Mouse (Mus musculus) lung, embryonic 15.5 days (tissue): ENCODE measurements around the gene Noct. TPM values are rescaled to one million over a fixed set of nuclear protein-coding genes. Genes with fewer than 3 reads are reported as not detected.
"Not testable (repeated sequence)": the region's sequence is repeated elsewhere in the genome, so short reads cannot be mapped to it uniquely, and the experiment has no call there.

Source experiments
- ATAC-seq: fragments of 200-750 bp; cut with Nextera tagmentation; 2 replicates; pipeline ENCODE4 v1.8.0; 2017; ENCODE audit warnings: moderate number of reproducible peaks, borderline replicate concordance; ENCODE audit not compliant: low FRiP score, low TSS enrichment; ENCODE audit errors: extremely low read depth
- H3K27ac ChIP-seq: fragments of 300-500 bp; sonication (generic); 2 replicates; pipeline ENCODE4 v1.5.1; 2015; ENCODE audit warnings: moderate library complexity, mild to moderate bottlenecking, inconsistent platforms
- H3K27me3 ChIP-seq: fragments of 300-500 bp; sonication (generic); 2 replicates; pipeline ENCODE4 v1.6.1; 2015; ENCODE audit warnings: inconsistent platforms
- H3K36me3 ChIP-seq: fragments of 300-500 bp; sonication (generic); 2 replicates; pipeline ENCODE4 v1.6.1; 2015; ENCODE audit warnings: inconsistent platforms
- H3K4me1 ChIP-seq: fragments of 300-500 bp; sonication (generic); 2 replicates; pipeline ENCODE4 v1.6.1; 2015; ENCODE audit warnings: inconsistent platforms
- H3K4me2 ChIP-seq: fragments of 300-500 bp; sonication (generic); 2 replicates; pipeline ENCODE4 v1.6.1; 2015; ENCODE audit warnings: inconsistent platforms, mild to moderate bottlenecking, moderate library complexity
- H3K4me3 ChIP-seq: fragments of 300-500 bp; sonication (generic); 2 replicates; pipeline ENCODE4 v1.5.1; 2015; ENCODE audit warnings: mild to moderate bottlenecking, inconsistent platforms
- H3K9ac ChIP-seq: fragments of 300-500 bp; sonication (generic); 2 replicates; pipeline ENCODE4 v1.6.1; 2015; ENCODE audit warnings: inconsistent platforms
- H3K9me3 ChIP-seq: fragments of 300-500 bp; sonication (generic); 2 replicates; pipeline ENCODE4 v1.6.1; 2016; ENCODE audit warnings: inconsistent platforms
- WGBS: fragments of 180-500 bp; shearing (Covaris S2); methylation state at CpG from one replicate; pipeline ENCODE4 v1.1.7; 2015; 5-methylcytosine and 5-hydroxymethylcytosine counted together
- polyA plus RNA-seq: library from polyadenylated mRNA; unstranded; fragments of >200 nt; fragmentation: Nextera tagmentation; extraction: Ambion mirVana; gene quantifications from 2 replicates; pipeline ENCODE4 v1.2.1, GENCODE M21; 2015

The Noct gene
- 6.9 and 7.2 TPM in 2 replicates for polyA plus RNA-seq

GRCm38 (mm10) chr3:51224363-51225225 lies at the start of gene Noct:
Gene Noct (plus strand): TSS chr3:51224447.
- H3K27me3 ChIP-seq: no peaks in the 10 kb centered on the region
- peak within 1 kb of the TSS; percentile 82 for H3K9ac ChIP-seq
- no peaks in the 10 kb centered on the region for H3K36me3 ChIP-seq
- H3K4me2 ChIP-seq: peak within 1 kb of the TSS; percentile 87
- WGBS: under 1% methylated on average over 93 of the region's 100 CpGs
- H3K4me1 ChIP-seq: peaks cover 41% of the 10 kb centered on the region; the same call in 1 of the 2 replicates
- ATAC-seq: peak; percentile 91
- peak within 1 kb of the TSS; percentile 97 for H3K27ac ChIP-seq
- H3K4me3 ChIP-seq: peak within 1 kb of the TSS; percentile 94
- H3K9me3 ChIP-seq: no peaks in the 10 kb centered on the region

DNA sequence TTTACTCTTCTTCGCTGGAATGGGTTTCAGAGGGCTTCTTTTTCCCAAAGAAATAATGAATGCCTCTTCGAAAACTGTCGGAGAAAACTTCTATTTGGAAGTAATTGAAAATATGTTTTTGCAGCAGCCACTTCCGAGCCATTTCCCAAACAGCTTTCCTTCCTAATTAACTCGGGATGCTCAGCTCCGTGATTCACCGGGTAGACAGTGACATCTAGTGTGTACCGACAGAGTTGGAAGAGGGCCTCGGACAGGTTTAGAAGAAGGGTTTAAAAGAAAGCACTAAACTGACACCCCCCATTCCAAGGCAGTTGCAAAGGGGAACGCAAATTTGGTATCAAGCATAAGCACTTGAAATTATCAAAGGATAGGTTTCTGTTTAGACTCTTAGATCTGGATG lies 46.1 kb upstream of the Noct start:
- WGBS: 38% methylated on average over 10 of the region's 10 CpGs
- Histone ChIP-seq H3K4me2 (no peak overlapping the region), H3K36me3 (no peaks in the 10 kb centered on the region), H3K9me3 (no peaks in the 10 kb centered on the region), H3K9ac (no peak overlapping the region), H3K4me1 (no peaks in the 10 kb centered on the region), H3K4me3 (no peak overlapping the region), H3K27me3 (no peaks in the 10 kb centered on the region), H3K27ac (no peak overlapping the region)
- ATAC-seq: no peak

- Histone ChIP-seq H3K9me3 (no peaks in the 10 kb centered on the region), H3K27me3 (no peaks in the 10 kb centered on the region), H3K27ac (no peak overlapping the region), H3K4me1 (no peaks in the 10 kb centered on the region), H3K4me3 (no peak overlapping the region), H3K36me3 (no peaks in the 10 kb centered on the region), H3K9ac (no peak overlapping the region), H3K4me2 (no peak overlapping the region)
- 83% methylated on average over 6 of the region's 6 CpGs for WGBS
- no peak for ATAC-seq
Measured at GRCm38 (mm10) chr3:51179460-51180146, 44.6 kb upstream of the Noct start.

DNA sequence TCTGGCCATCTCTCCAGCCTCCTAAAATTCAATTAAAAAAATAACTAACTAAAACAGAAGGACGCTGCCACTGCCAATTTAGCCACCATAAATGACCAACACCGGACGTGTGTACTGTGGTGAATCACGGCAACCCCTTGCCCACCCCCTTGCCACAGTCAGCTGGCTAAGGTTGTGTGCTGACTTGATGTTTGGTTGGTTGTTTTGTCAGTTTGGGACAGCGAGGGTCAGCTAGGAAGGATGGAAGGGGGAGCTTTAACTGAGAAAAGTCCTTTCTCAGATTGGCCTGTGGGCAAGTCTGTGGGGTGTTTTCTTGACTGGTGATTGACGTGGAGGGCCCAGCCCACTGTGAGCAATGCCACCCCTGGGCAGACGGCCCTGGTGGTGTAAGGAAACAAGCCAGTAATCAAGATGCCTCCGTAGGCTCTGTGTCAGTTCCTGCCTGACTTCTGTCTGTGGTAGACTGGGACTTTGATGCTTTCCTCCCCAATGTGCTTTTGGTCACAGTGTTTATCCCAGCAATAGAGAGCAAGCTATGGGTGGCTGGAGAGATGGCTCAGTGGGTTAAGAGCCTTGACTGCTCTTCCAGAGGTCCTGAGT lies 43.8 kb upstream of the Noct start:
- no peak overlapping the region for H3K9ac ChIP-seq
- H3K27ac ChIP-seq: no peak overlapping the region
- no peak overlapping the region for H3K4me3 ChIP-seq
- ATAC-seq: no peak
- WGBS: 76% methylated on average over 8 of the region's 8 CpGs
- no peak overlapping the region for H3K4me2 ChIP-seq
- H3K4me1 ChIP-seq: no peaks in the 10 kb centered on the region
- H3K36me3 ChIP-seq: no peaks in the 10 kb centered on the region
- no peaks in the 10 kb centered on the region for H3K27me3 ChIP-seq
- no peaks in the 10 kb centered on the region for H3K9me3 ChIP-seq

GRCm38 (mm10) chr3:51182455-51182854 lies 41.8 kb upstream of the Noct start:
- Histone ChIP-seq H3K4me3 (no peak overlapping the region), H3K4me1 (no peaks in the 10 kb centered on the region), H3K9me3 (no peaks in the 10 kb centered on the region), H3K27me3 (no peaks in the 10 kb centered on the region), H3K27ac (no peak overlapping the region), H3K4me2 (no peak overlapping the region), H3K36me3 (no peaks in the 10 kb centered on the region), H3K9ac (no peak overlapping the region)
- ATAC-seq: no peak
- 76% methylated on average over 5 of the region's 5 CpGs for WGBS

DNA sequence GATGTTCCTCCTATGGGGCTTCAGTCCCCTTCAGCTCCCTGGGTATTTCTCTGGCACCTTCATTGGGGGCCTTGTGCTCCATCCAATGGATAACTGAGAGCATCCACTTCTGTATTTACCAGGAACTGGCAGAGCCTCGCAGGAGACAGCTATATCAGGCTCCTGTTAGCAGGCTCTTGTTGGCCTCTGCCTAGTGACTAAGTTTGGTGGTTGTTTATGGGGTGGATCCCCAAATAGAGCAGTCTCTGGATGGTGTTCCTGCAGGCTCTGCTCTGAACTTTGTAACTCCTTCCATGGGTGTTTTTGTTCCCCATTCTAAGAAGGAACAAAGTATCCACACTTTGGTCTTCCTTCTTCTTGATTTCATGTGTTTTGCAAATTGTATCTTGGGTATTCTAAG lies 40.7 kb upstream of the Noct start:
- H3K4me1 ChIP-seq: not testable (repeated sequence)

DNA sequence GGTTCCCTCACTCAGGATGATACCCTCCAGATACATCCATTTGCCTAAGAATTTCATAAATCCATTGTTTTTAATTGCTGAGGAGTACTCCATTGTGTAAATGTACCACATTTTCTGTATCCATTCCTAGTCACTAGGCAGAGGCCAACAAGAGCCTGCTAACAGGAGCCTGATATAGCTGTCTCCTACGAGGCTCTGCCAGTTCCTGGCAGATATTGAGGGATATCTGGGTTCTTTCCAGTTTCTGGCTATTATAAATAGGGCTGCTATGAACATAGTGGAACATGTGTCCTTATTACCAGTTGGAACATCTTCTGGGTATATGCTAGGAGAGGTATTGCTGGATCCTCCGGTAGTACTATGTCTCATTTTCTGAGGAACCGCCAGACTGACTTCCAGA lies 40.3 kb upstream of the Noct start:
- H3K27me3 ChIP-seq, H3K4me3 ChIP-seq, H3K36me3 ChIP-seq, H3K4me2 ChIP-seq, ATAC-seq, H3K27ac ChIP-seq, H3K9me3 ChIP-seq, H3K4me1 ChIP-seq, H3K9ac ChIP-seq: not testable (repeated sequence)
- 73% methylated on average over 3 of the region's 3 CpGs for WGBS

More for the DNA sequence above, 40.7 kb upstream of the Noct start:
- 73% methylated on average over 1 of the region's 1 CpGs for WGBS
- H3K27me3 ChIP-seq, H3K9ac ChIP-seq, ATAC-seq, H3K27ac ChIP-seq, H3K4me2 ChIP-seq, H3K9me3 ChIP-seq, H3K36me3 ChIP-seq, H3K4me3 ChIP-seq: not testable (repeated sequence)

GRCm38 (mm10) chr3:51184715-51185114 lies 39.5 kb upstream of the Noct start:
- no peaks in the 10 kb centered on the region for H3K4me1 ChIP-seq
- H3K9ac ChIP-seq: no peak overlapping the region
- H3K27me3 ChIP-seq: no peaks in the 10 kb centered on the region
- no peak for ATAC-seq
- H3K27ac ChIP-seq: no peak overlapping the region
- no peak overlapping the region for H3K4me2 ChIP-seq
- WGBS: 68% methylated on average over 10 of the region's 10 CpGs
- H3K36me3 ChIP-seq: no peaks in the 10 kb centered on the region
- H3K9me3 ChIP-seq: no peaks in the 10 kb centered on the region
- H3K4me3 ChIP-seq: no peak overlapping the region

DNA sequence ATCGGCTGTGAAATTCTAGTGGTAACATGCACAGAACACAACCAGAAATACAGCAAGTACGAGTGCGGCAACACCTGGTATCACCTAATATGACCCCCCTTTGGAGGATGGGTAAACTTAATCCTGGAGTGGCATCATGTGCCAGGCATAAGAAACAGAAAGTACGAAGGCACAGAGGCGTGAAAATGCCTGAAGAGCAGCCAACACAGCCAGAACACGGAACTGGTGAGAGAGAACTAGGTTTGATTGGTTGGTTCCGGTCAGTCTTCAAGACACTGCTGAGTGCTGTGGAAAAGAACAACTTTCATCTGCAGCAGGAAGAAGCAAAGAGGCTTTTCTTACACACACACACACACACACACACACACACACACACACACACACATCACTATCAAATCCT lies 38.8 kb upstream of the Noct start:
- Histone ChIP-seq H3K9ac (no peak overlapping the region), H3K4me2 (no peak overlapping the region), H3K4me3 (no peak overlapping the region), H3K27ac (no peak overlapping the region), H3K4me1 (no peaks in the 10 kb centered on the region), H3K9me3 (no peaks in the 10 kb centered on the region), H3K36me3 (no peaks in the 10 kb centered on the region), H3K27me3 (no peaks in the 10 kb centered on the region)
- no peak for ATAC-seq
- WGBS: 81% methylated on average over 7 of the region's 7 CpGs

- H3K4me3 ChIP-seq: no peak overlapping the region
- 39% methylated on average over 6 of the region's 6 CpGs for WGBS
- H3K36me3 ChIP-seq: no peaks in the 10 kb centered on the region
- H3K4me1 ChIP-seq: peaks cover 9% of the 10 kb centered on the region
- no peak overlapping the region for H3K9ac ChIP-seq
- H3K27ac ChIP-seq: no peak overlapping the region
- no peak overlapping the region for H3K4me2 ChIP-seq
- H3K9me3 ChIP-seq: no peaks in the 10 kb centered on the region
- no peak for ATAC-seq
- H3K27me3 ChIP-seq: no peaks in the 10 kb centered on the region
Measured at GRCm38 (mm10) chr3:51194075-51194474, 30.2 kb upstream of the Noct start.

GRCm38 (mm10) chr3:51195321-51195720 lies 28.9 kb upstream of the Noct start:
- no peaks in the 10 kb centered on the region for H3K27me3 ChIP-seq
- H3K27ac ChIP-seq: no peak overlapping the region
- peaks cover 9% of the 10 kb centered on the region for H3K4me1 ChIP-seq
- no peak overlapping the region for H3K9ac ChIP-seq
- ATAC-seq: peak; percentile 47; the same call in 1 of the 2 replicates
- 25% methylated on average over 8 of the region's 8 CpGs for WGBS
- peak overlapping the region; percentile 28 for H3K4me2 ChIP-seq
- no peak overlapping the region for H3K4me3 ChIP-seq
- H3K9me3 ChIP-seq: no peaks in the 10 kb centered on the region
- no peaks in the 10 kb centered on the region for H3K36me3 ChIP-seq

GRCm38 (mm10) chr3:51195736-51196135 lies 28.5 kb upstream of the Noct start:
- H3K4me3 ChIP-seq: no peak overlapping the region
- ATAC-seq: peak; percentile 39; the same call in 1 of the 2 replicates
- H3K27ac ChIP-seq: no peak overlapping the region
- no peak overlapping the region for H3K9ac ChIP-seq
- H3K4me2 ChIP-seq: peak overlapping the region; percentile 28
- WGBS: 27% methylated on average over 8 of the region's 8 CpGs
- no peaks in the 10 kb centered on the region for H3K27me3 ChIP-seq
- no peaks in the 10 kb centered on the region for H3K36me3 ChIP-seq
- H3K9me3 ChIP-seq: no peaks in the 10 kb centered on the region
- peaks cover 9% of the 10 kb centered on the region for H3K4me1 ChIP-seq
